Mouse (Mus musculus): ENCODE measurements around the gene Lipo4. TPM values are rescaled to one million over a fixed set of nuclear protein-coding genes. Genes with fewer than 3 reads are reported as not detected.
A peak's percentile ranks its signal among the peaks of the same experiment; 100 is the strongest.
"Not testable (repeated sequence)": the region's sequence is repeated elsewhere in the genome, so short reads cannot be mapped to it uniquely, and the experiment has no call there.

Gene Lipo4
- polyA plus RNA-seq (2014; fragmentation: Nextera tagmentation; extraction: Ambion mirVana), result not detected in 2 replicates

GRCm38 (mm10) chr19:33517680-33518079 lies at the start of gene Lipo4:
Gene Lipo4, minus strand, starts transcription at chr19:33517780.
- Histone ChIP-seq H3K4me3 (replicated peaks; ENCODE audit: low read depth, low read length) (no peak within 1 kb of the TSS), H3K4me1 (ENCODE audit: control insufficient read depth, insufficient read depth, low read length) (no peaks in the 10 kb centered on the region), H3K27ac (replicated peaks; ENCODE audit: low read depth, low read length) (no peak within 1 kb of the TSS), H3K9ac (replicated peaks; ENCODE audit: low read length) (no peak within 1 kb of the TSS), H3K36me3 (ENCODE audit: control insufficient read depth, insufficient read depth, low read length) (no peaks in the 10 kb centered on the region), H3K9me3 (ENCODE audit: control insufficient read depth, low read length) (no peaks in the 10 kb centered on the region), H3K27me3 (ENCODE audit: control insufficient read depth, insufficient read depth, low read length) (no peaks in the 10 kb centered on the region), H3K4me2 (ENCODE audit: low read length) (no peak within 1 kb of the TSS)
- ATAC-seq (ENCODE audit: low FRiP score, low TSS enrichment) (no peak), DNase-seq (no peak)

- H3K4me2 ChIP-seq (ENCODE audit: low read length); DNase-seq; H3K9me3 ChIP-seq (ENCODE audit: control insufficient read depth, low read length); H3K4me3 ChIP-seq (replicated peaks; ENCODE audit: low read depth, low read length); H3K9ac ChIP-seq (replicated peaks; ENCODE audit: low read length); ATAC-seq (ENCODE audit: low FRiP score, low TSS enrichment); H3K27ac ChIP-seq (replicated peaks; ENCODE audit: low read depth, low read length); H3K36me3 ChIP-seq (ENCODE audit: control insufficient read depth, insufficient read depth, low read length); H3K27me3 ChIP-seq (ENCODE audit: control insufficient read depth, insufficient read depth, low read length); H3K4me1 ChIP-seq (ENCODE audit: control insufficient read depth, insufficient read depth, low read length): not testable (repeated sequence)
- WGBS, result 29% methylated on average over 4 of the region's 4 CpGs
Observed at GRCm38 (mm10) chr19:33456426-33456825, 61.2 kb downstream of the Lipo4 start.

GRCm38 (mm10) chr19:33453725-33454124 lies 63.9 kb downstream of the Lipo4 start:
- DNase-seq (peak; percentile 2), ATAC-seq (ENCODE audit: low FRiP score, low TSS enrichment) (no peak)
- Histone ChIP-seq H3K9me3 (ENCODE audit: control insufficient read depth, low read length) (no peaks in the 10 kb centered on the region), H3K4me3 (replicated peaks; ENCODE audit: low read depth, low read length) (no peak overlapping the region), H3K27me3 (ENCODE audit: control insufficient read depth, insufficient read depth, low read length) (no peaks in the 10 kb centered on the region), H3K36me3 (ENCODE audit: control insufficient read depth, insufficient read depth, low read length) (no peaks in the 10 kb centered on the region), H3K9ac (replicated peaks; ENCODE audit: low read length) (no peak overlapping the region), H3K4me1 (ENCODE audit: control insufficient read depth, insufficient read depth, low read length) (no peaks in the 10 kb centered on the region), H3K4me2 (ENCODE audit: low read length) (no peak overlapping the region), H3K27ac (replicated peaks; ENCODE audit: low read depth, low read length) (no peak overlapping the region)
- WGBS, result 76% methylated on average over 4 of the region's 4 CpGs

Other genes with a start within 250 kb of the Lipo4 start
- 10.0 and 10.4 TPM in 2 replicates for gene Rnls, start 125.5 kb downstream of the Lipo4 start, polyA plus RNA-seq (2014; fragmentation: Nextera tagmentation; extraction: Ambion mirVana)
- not detected in 2 replicates for gene Gm8978, start 107.5 kb upstream of the Lipo4 start, polyA plus RNA-seq (2014; fragmentation: Nextera tagmentation; extraction: Ambion mirVana)
- 0.55 and 0.78 TPM in 2 replicates for gene Lipo2, start 233.6 kb upstream of the Lipo4 start, polyA plus RNA-seq (2014; fragmentation: Nextera tagmentation; extraction: Ambion mirVana)
- 12.8 and 16.1 TPM in 2 replicates for gene Lipo3, start 244.2 kb upstream of the Lipo4 start, polyA plus RNA-seq (2014; fragmentation: Nextera tagmentation; extraction: Ambion mirVana)